Mouse (Mus musculus): ENCODE measurements at regions not wholly inside any gene's neighbourhood (a gene's known extent, or its start where the extent isn't known, plus 50 kb on each side); places are given as distances from the start of the nearest gene placed in this dataset.

GRCm38 (mm10) chr1:56206615-56207267 lies 430.5 kb downstream of the Hsfy2 start:
- DNase-seq (ENCODE audit: low spot score in 2 of 2), result no peak

- DNase-seq (ENCODE audit: low spot score in 2 of 2), result no peak
Measured at GRCm38 (mm10) chr1:56195224-56195623, 442.0 kb downstream of the Hsfy2 start.

DNA sequence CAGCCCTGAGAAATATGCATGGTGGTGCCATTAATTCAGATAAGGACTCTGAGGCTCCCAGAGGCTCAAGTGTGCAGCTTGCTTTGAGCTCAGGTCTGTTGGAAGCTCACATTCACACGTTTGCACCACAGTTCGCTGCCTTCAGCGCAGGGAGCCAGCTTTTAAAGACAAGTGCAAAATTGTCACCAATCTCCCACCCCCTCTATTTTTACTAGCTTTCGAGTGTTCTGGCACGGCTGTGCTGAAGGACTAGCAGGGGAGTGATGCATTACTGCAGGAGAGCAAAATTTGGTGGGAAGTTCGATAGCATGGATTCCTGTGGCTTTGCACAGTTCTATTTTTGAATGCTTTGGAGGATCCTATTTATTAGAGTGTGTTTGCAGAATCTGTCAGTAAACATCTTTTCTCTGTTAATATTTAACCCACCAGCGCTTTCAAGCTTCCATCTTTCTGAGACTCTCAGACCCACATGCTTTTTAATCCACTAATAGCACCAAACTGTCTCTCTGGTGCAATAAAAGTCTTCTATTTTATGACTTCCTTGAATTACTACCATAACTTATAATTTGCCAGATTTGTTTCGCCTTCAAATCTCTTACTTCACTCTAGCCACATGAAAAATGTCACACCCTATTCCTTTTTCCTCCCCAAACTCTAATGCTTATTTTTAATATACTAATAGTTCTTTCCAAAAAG lies 453.6 kb downstream of the Hsfy2 start:
- DNase-seq (ENCODE audit: low spot score in 2 of 2), result no peak

DNA sequence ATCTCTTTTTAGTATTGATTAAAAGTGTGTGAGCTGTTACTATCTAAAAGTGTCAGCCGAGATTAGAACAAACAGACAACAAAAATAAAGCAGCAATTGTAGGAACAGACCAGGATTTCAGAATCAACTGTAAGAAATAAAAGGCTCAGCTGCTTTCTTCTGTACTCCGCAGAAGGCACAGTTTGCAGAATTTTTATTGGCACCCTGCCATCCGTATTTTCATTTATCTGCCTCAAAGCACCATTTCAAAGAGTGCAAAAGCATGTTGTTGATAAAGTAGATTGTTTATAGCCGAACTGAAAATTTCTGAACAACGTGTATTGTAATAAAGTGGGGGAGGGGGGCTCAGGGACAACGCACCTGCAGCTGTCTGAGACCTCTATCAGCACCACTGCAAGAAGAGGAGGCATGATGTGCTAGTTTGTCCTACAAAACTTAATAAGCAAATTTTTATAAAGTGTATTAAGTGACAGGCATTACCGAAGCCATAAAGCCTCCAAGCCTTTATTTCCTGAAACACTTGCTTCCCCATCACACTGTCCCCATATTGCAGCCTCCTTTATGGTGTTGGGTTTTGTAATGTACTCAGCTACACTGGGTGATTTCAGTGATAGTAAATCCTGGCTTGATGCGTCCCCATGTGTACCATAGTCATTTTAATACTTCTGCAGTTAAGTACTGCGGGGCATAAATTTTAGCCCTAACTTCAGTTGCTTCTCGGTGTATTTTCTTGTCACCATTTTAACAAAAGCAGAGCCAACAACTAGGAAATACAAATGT lies 457.8 kb downstream of the Hsfy2 start:
- DNase-seq (ENCODE audit: low spot score in 2 of 2), result no peak

GRCm38 (mm10) chr1:56171157-56171556 lies 466.1 kb downstream of the Hsfy2 start:
- DNase-seq (ENCODE audit: low spot score in 2 of 2), result no peak

GRCm38 (mm10) chr1:56168712-56169111 lies 468.5 kb downstream of the Hsfy2 start:
- DNase-seq (ENCODE audit: low spot score in 2 of 2), result no peak

DNA sequence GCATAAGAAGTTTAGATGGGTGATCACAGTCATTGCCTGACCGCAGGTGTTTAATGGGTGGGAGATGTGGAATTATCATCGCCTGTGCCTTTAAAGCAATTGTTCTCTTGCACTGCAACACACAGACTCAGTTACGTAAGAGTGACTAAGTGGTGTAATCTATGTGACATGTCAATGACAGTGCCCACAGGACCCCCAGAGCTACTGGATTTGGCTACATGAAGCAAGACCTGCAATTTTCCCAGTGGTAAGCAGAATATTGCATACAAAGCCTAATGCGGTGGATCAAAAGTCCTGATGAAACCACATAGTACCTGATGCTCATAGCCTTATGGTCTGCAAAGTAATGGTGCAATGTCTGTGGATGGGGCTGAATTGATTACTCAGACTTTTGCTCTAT lies 469.2 kb downstream of the Hsfy2 start:
- DNase-seq (ENCODE audit: low spot score in 2 of 2), result no peak

- no peak for DNase-seq (ENCODE audit: low spot score in 2 of 2)
Measured at GRCm38 (mm10) chr1:56165228-56165627, 472.0 kb downstream of the Hsfy2 start.

DNA sequence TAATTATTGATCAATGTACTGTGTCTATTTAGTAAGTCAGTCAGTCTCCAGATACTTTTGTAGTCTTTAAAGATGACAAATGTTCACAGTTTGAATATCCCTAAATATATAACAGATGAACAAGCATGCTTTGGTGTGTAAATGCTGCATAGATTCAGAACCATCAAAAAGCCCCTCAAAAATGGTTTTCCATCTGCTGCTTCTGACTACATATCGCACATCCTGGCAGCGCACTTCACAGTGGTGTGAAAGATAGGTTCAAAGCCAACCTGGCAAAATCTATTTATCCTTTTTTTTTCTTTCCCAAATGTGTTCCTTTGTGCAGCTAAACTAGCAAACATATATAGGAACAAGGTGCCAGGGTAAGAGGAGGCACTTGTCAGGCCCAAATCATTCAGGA lies 472.9 kb downstream of the Hsfy2 start:
- no peak for DNase-seq (ENCODE audit: low spot score in 2 of 2)

- no peak for DNase-seq (ENCODE audit: low spot score in 2 of 2)
Measured at GRCm38 (mm10) chr1:56130951-56131350, 506.3 kb downstream of the Hsfy2 start.

GRCm38 (mm10) chr1:56089254-56089834 lies 547.9 kb downstream of the Hsfy2 start:
- peak in 1 of 2 experiments; percentile 4 for DNase-seq (ENCODE audit: low spot score in 2 of 2)

GRCm38 (mm10) chr1:56088357-56088756 lies 548.9 kb downstream of the Hsfy2 start:
- no peak for DNase-seq (ENCODE audit: low spot score in 2 of 2)

DNA sequence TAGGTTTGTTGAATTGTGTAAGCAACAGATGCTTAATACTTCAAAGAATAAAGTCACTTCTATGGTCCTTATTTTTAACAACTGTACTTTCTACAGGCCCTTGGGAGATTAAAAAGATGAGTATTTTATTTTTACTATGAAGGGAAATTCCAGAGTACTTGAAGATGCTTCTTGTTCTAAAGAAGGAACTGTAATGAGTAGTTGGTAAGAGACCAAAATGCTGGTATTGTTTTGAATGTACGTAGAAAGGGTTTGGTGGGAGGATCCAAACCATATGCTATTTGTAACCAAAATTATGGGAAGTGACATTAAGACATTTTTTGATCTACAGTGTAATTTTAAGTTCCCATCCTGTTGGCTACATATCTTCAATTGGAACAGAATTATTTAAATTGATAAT lies 560.5 kb downstream of the Hsfy2 start:
- no peak for DNase-seq (ENCODE audit: low spot score in 2 of 2)

DNA sequence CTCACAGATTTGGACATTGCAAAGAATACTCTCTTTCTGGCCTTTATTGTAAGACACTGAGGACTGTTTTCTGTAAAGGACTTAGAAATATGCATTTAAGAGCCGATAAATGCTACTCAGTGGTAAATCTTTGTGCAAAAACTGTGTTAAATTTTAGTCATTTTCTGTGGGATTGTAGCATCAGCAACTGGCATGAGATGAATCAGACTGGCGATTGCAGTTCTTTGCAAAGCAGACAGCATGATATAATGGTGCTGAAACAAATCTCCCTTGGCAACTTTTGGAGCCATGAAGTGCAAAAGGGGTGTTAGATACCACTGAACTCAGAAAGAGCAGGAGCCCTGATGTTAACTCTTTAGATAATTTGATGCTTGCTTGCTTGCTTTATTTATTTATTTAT lies 565.0 kb downstream of the Hsfy2 start:
- no peak for DNase-seq (ENCODE audit: low spot score in 2 of 2)

DNA sequence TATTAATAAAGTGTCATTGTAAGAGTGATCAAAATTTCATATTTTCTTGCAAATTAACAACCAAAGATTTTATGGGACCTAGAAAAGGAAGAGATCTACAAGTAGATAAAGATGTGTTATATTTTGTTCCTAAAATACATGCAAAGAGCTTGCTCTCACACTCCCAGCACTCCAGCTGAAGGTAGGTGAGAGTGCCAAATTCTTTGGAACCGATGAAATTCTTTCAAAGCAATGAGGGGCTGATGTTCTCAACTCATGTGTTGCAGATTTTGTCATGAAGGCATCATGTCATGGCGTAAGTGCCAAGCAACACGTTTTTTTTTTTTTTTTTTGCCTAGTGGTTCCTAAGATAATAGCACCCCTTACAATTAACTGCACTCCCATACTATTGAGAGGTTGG lies 573.8 kb downstream of the Hsfy2 start:
- DNase-seq (ENCODE audit: low spot score in 2 of 2), result no peak
